Mouse (Mus musculus) left cerebral cortex, adult 2 months (tissue): Measurements from ENCODE around the gene Rad23a. TPM values are rescaled to one million over a fixed set of nuclear protein-coding genes. Genes with fewer than 3 reads are reported as not detected.
"Not testable (repeated sequence)": the region's sequence is repeated elsewhere in the genome, so short reads cannot be mapped to it uniquely, and the experiment has no call there.

Experiments
- DNase-seq, 2 experiments: peaks; one replicate each; pipeline ENCODE4 v3.0.0; 2021 to 2022; ENCODE audit warnings: low spot score in 2 of 2, mixed read lengths in 1 of 2; ENCODE audit errors: extremely low spot score in 1 of 2
- H3K27ac ChIP-seq: fragments of 200-600 bp; 2 replicates; pipeline ENCODE4 v1.8.1; 2022
- H3K4me3 ChIP-seq: fragments of 200-600 bp; 2 replicates; pipeline ENCODE4 v1.8.1; 2022
- CTCF ChIP-seq: fragments of 200-600 bp; IDR thresholded peaks from 2 replicates; pipeline ENCODE4 v1.8.1; 2022; ENCODE audit warnings: antibody characterized with exemption, mild to moderate bottlenecking, moderate library complexity
- intact Hi-C: fragments of 180-260 bp; cut with DNase I; formaldehyde crosslinking; loops from one replicate; pipeline ENCODE4 v1.15.1; 2025
- total RNA-seq, 2 experiments: library from RNA; stranded (reverse); gene quantifications; 2 replicates each; pipeline ENCODE4 v1.2.3; 2021

Rad23a gene
- total RNA-seq, 2 experiments from 2014 or later, result 77.7 to 77.8 TPM

DNA sequence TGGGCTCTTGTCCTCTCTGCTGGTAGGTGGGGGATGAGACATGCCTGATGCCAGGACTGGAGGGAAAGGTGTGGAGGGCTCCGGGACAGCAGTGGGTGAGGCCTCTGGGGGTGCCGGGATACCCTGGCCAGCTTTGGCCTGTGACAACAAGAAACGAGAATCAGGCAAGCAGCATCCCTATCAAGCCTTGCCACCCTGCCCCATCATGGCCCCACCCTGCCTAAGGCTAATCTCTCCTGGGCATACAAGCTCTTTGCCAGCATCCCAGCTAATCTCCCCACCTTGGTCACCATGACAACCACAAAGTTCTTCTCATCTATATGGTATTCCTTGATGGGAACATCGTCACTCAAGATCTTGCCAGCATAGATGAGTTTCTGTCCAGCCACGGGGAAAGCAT, 2.0 kb downstream of the Rad23a start:
- Histone ChIP-seq H3K27ac (no peak overlapping the region), H3K4me3 (no peak overlapping the region)
- no peak for DNase-seq
- intact Hi-C loops, result no loop called here
- no peak for TF ChIP-seq CTCF

DNA sequence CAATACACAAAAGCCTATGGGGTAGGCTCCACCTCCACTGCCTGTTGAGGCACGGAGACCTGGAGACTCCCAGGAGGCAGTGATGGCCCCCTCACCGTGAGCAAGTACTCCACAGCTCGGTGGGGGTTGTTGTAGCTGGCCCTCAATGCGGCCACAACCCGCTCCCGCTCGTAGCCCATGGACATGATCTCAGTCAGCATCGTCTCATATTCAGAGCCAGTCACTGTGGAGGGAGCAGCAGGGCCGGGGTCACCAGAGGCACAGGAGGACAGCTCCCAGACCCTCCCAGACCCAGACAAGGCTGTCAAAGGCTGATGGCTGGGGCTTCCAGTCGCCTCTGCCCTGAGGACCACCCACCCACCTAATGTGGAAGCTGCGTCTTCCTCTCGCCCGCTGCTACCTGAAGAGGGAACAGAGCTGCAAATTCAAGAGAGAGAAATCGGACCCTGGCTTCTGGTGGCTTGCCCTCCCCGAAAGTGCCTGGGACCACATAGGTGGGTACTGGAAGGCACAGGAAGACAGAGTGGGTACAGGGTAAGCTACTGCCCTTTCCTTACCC, 2.5 kb downstream of the Rad23a start:
- Histone ChIP-seq H3K27ac (no peak overlapping the region), H3K4me3 (no peak overlapping the region)
- DNase-seq, result no peak
- no peak for TF ChIP-seq CTCF
- intact Hi-C loops, result no loop called here

DNA sequence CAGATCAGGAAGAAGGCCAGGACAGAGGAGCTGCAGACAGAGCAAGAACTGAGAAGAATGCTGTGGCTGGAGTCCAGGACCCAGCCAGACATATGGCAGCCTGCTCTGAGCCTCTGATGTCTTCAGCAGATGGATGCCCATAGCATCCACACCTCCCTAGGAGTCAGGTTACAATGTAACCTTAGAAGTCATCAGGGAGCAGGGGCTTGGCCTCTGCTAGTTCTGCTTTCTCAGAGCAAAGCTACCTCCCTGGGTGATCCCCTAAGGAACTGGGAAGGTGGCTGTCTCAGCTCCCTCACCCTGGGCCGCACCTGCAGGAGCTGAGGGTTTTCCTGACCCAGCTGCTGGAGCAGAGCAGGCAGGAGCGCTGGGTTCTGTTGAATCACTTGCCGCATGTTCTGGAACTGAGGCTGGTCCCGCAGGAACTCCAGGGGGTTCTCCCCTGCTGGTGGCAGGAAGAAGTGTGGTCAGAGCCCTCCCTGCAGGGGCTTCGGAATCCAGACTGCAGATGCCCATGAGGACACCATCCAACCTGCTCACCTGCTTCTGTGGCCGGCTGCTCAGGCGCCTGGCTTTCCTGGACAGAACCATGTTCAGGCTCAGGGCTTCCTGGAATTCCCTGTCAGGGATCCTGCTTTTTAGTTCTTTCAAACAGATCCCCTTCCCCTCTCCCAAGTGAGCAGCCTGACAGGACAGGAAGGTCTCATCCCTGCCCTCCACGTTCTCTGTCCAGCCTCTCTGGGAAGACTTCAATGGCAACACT, 3.1 kb downstream of the Rad23a start:
- DNase-seq, result no peak
- intact Hi-C loops, result no loop called here
- peak; percentile 1 for TF ChIP-seq CTCF
- Histone ChIP-seq H3K4me3 (no peak overlapping the region), H3K27ac (no peak overlapping the region)

- peak in 1 of 2 experiments; percentile 80 for DNase-seq
- intact Hi-C loops, result no loop called here
- Histone ChIP-seq H3K27ac (peak overlapping the region; percentile 59), H3K4me3 (no peak overlapping the region)
- TF ChIP-seq CTCF, result no peak
Measured at GRCm38 (mm10) chr8:84834866-84835855, 5.3 kb downstream of the Rad23a start.

DNA sequence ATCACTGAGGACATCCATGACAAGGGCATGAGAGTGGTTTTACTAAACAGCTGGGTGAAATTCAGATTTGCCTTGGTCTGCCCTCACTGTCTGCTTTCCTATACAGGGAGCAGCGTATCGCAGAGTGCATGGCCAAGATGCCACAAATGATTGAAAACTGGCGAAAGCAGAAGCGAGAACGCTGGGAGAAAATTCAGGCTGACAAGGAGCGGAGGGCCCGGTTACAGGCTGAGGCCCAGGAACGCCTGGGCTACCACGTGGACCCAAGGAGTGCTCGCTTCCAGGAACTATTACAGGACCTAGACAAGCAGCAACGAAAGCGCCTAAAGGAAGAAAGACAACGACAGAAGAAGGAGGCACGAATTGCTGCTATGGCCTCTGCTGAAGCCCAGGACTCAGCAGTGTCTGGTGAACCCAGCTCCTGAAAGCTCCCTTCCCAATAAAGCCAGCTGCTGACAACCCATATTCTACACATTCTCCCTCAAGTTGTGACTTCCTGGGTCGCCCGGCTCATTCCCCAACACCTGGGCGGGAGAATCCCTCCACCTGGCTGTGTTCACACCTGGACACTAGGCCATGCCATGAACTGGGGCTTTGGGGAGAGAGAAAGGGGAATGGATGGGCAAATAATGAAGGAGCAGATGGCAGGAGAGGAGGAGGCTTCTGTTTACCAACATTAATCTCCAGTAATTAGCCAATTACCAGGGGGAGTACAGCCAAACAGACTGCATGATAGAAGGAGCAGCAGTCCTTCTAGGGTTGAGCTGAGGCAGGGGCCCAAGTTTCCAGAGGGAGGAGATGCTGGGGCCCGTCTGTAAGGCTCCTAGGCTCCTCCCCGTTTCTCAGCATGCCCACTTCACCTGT, 6.2 kb downstream of the Rad23a start:
- Histone ChIP-seq H3K27ac (peak overlapping the region; percentile 59), H3K4me3 (no peak overlapping the region)
- intact Hi-C loops, result no loop called here
- TF ChIP-seq CTCF, result no peak
- DNase-seq, result no peak

GRCm38 (mm10) chr8:84832759-84833742, 7.4 kb downstream of the Rad23a start:
- intact Hi-C loops, result no loop called here
- Histone ChIP-seq H3K27ac (peak overlapping the region; percentile 94), H3K4me3 (peak overlapping the region; percentile 96)
- TF ChIP-seq CTCF, result no peak; the same call in none of the 2 replicates
- no peak for DNase-seq

- DNase-seq, result peak; percentile 78 to 82
- intact Hi-C loops, result no loop called here
- H3K4me3 ChIP-seq, result peak overlapping the region; percentile 96
- H3K27ac ChIP-seq, result peak overlapping the region; percentile 94
- TF ChIP-seq CTCF, result no peak
Measured at GRCm38 (mm10) chr8:84832034-84832717, 8.3 kb downstream of the Rad23a start.

DNA sequence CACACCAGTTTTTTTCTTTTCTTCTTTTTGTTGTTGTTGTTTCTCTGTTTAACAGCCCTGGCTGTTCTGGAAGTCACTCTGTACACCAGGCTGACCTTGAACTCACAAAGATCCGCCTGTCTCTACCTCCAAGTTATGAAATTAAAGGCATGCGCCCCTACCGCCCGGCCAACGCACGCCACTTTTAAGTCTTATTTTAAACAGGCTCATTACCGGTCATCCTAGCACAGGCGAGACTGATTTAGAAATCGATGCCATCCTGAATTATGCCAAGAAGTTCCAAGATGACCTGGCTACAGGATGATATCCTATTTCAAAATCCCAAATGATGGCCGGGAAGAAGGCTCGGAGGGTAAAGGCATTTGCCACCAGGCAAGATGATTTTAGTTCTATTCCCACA, 9.0 kb downstream of the Rad23a start, which contains the start of gene Gadd45gip1:
Gene Gadd45gip1 (plus strand): TSS at position 33 of the 400 bp plus-strand sequence.
- H3K27ac ChIP-seq, result peak within 1 kb of the TSS; percentile 94
- peak; percentile 9 for TF ChIP-seq CTCF
- intact Hi-C loops, result no loop called here
- peak within 1 kb of the TSS; percentile 96 for H3K4me3 ChIP-seq
- DNase-seq, result no peak

DNA sequence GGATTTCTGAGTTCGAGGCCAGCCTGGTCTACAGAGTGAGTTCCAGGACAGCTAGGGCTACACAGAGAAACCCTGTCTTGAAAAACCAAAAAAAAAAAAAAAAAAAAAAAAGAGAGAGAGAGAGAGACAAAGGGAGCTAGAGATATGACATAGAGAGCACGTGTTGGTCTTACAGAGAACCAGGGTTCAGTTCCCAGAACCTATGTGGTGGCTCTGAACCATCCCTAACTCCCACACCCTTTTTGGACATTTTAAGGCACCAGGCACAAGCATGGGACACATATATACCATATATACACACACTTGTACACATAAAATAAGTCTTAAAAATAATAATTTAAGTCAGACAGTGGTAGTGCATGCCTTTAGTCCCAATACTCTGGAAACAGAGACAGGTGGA, 13.9 kb downstream of the Rad23a start:
- DNase-seq, intact Hi-C loops, H3K4me3 ChIP-seq, H3K27ac ChIP-seq: not testable (repeated sequence)
